Mouse (Mus musculus) olfactory bulb, adult 2 months (tissue): Measurements from ENCODE around the gene Cabin1.

Experiments
- CTCF ChIP-seq: fragments of 200-500 bp; IDR thresholded peaks from 2 replicates; pipeline ENCODE4 v1.5.1; 2012; ENCODE audit warnings: low read depth, mild to moderate bottlenecking, low read length, moderate library complexity; ENCODE audit not compliant: insufficient read depth
- POLR2A ChIP-seq: fragments of 200-500 bp; IDR thresholded peaks from 2 replicates; pipeline ENCODE4 v1.6.1; 2012; ENCODE audit warnings: mild to moderate bottlenecking, low read depth, low read length, moderate library complexity; ENCODE audit not compliant: insufficient read depth

DNA sequence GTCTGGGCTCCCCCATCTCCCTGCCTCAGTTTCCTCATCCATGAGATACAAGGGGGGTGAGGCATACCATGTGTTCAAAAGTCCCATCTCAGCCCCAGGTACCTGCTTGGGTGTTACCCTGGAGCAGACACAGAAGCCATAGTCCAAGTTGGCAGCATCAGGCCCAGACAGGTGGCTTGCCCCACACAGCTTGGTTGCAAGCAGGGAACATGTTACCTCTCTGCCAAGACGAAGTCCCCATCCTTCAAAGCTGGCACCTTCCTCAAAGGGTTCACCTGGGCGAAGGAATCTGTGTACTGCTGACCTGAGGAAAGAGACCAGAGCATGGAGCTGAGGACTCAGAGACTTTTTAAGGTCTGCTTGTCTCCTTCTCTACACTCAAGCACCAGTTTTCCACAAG is 13.7 kb upstream of the Cabin1 start:
- no peak for TF ChIP-seq CTCF
- TF ChIP-seq POLR2A, result no peak
